Mouse (Mus musculus) stomach, postnatal 0 days (tissue): ENCODE measurements around the gene Tceanc2.

Source experiments
- CTCF ChIP-seq: IDR thresholded peaks from 2 replicates; pipeline ENCODE4 v1.5.1; 2016; ENCODE audit warnings: antibody characterized with exemption, low read depth, mild to moderate bottlenecking, moderate library complexity
- EP300 ChIP-seq: optimal IDR thresholded peaks from 2 replicates; pipeline ENCODE3; 2016; ENCODE audit warnings: antibody characterized with exemption

DNA sequence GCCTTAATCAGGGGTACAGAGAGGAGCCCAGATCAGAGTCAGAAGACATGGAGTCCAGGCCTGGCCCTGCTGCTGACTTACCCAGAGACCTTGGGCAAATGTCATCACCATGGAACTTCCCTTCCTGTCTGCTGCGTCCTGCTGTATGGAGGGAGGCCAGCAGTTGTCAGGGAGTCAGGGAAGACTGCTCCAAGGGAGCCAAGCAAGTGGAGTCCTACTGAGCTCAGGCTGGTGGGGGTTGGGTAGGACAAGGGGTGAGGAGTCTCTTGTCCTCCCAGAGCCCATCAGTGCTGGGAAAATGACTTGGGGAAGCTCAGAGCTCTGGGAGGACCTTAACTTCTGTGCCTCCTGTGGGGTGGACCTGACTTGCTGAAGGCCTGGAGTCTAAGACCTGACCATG, 94.6 kb downstream of the Tceanc2 start:
- TF ChIP-seq CTCF (no peak), EP300 (no peak)
